Mouse (Mus musculus): Measurements from ENCODE around the gene Olfr1158. TPM values are rescaled to one million over a fixed set of nuclear protein-coding genes. Genes with fewer than 3 reads are reported as not detected.

Olfr1158 gene
- not detected in 2 replicates for polyA plus RNA-seq (2012; rRNA removed; ENCODE audit: low replicate concordance)

DNA sequence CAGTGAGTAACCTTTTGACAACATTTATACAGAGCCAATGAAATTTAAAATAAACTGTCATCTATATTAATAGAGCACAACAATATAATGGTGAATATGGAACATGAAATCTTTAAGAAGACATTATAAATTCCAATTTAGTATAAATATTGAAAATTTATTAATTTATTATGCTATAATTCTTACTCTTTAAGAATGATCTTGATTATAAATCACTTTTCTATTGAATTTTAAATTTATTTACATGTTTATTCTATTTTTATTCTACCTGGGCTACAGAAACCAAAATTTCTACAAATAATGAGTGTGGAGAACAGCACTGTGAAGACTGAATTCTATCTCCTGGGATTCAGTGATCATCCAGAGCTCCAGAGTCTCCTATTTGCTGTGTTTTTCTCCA is at the start of gene Olfr1158:
Gene Olfr1158, plus strand, starts transcription at position 301 of the 400 bp plus-strand sequence.

DNA sequence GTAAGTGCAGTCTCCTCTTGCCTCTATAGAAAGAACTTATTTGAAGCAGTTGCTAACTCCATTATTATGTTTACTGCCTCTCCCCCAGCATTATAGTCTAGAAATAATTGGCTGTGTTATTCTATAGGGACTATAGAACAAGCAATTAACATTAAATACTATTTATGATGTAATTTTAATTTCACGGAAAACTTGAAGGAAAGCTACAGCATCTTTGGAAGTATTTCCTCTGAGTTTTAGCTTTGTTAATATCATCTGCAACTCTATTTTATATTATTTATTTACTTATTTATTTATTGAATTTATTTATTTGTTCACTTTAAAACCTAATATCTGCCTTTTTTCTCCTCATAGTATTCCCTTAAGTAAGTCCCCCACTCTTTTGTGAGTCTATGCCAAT is 44.9 kb upstream of the Olfr1158 start, which contains the start of gene Olfr1155:
Gene Olfr1155, minus strand, starts transcription at position 101 of the 400 bp plus-strand sequence.

DNA sequence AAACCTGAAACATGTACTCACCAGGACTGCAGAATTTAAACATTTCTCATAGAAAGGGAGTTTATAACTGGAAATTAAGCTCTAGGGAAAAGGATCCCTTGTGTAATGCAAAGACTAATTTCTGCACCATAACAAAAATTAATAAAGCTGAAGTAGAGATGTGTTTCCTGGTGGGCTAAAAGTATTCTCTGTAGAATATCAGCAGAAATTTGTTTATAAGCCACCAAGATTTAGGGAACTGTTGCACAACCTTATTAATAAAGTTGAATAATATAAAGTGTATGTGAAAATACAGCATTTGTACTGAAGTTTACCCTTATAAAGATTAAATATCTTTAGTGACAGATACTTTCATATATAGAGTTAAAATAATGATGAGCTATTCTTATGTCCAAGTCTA is 36.9 kb upstream of the Olfr1158 start, which contains the start of gene Olfr1156:
Gene Olfr1156, minus strand, starts transcription at position 101 of the 400 bp plus-strand sequence.

DNA sequence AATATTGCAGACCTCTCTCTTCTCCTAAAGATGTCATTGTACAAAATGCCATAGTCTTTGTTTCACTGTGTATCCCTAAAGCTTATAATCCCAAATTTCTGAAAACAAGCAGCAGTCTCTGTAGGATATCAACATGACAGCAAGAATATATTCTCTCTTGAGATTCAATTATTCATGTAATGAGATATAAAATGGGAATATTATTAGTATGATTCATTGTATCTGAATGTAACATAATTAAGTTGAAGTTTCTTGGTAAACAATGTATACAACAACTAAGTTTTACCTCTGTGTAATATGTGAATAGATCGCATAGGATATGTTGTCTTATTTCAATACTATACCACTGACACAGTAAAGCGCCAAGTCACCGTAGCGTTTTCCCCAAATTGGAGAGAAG is 21.7 kb upstream of the Olfr1158 start, which contains the start of gene Olfr1157:
Gene Olfr1157, minus strand, starts transcription at position 101 of the 400 bp plus-strand sequence.

DNA sequence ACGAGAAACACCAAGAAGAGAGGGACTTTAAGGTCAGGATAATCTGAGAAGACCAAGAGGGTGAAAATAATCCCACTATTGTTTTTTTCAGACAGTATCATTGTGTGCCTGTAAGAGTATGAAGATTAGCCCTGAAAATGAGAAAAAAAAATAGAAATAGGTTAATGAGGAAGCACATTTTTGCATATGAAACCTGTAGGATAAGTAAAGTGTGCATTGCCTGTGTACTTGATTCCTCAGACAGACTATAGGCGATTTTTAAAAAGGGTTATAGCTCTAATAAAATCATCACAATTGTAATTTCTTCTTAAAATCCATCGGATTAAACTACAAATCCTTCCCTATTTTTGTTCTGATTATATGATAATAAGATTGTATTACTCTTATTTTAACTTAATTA is 15.3 kb upstream of the Olfr1158 start, which contains the start of gene Olfr74:
Gene Olfr74, minus strand, starts transcription at position 101 of the 400 bp plus-strand sequence.

DNA sequence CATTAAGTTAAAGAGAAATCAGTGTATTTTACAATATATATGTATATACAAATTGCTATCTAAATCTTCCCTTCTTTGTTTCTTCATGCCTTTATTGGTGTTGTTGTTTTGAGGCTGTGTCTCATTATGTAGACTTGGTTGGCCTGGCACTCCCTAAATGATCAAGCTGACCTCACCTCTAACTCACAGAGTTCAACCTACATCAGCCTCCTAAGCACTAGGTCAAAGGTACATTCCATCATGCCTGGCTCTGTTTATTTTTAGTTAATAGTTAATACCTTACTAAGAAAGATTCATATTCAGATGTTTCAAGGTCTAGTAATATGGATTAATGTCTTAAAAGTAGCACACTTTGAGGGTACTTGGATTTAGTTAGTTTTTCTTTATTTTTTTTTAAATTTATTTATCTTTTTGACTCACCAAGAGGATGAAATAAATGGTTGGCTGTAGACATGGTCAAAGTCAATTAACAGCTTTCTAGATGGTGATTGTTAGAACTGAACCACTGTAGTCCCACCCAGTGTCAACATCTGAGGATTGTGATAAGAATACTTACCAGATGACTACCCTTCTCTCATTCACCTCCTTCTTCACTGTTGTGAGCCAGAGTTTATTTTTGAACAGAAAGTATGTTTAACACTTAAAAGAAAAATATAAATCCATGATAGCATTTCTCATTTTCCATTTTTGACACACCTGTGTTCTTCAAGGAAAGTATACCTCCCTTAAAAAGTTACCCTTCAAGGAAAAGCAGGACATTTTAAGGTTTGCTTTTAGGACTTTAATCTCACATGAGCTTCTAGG is 17.8 kb downstream of the Olfr1158 start, which contains the start of gene Olfr1160:
Gene Olfr1160, minus strand, starts transcription at position 754 of the 804 bp plus-strand sequence.

GRCm38 (mm10) chr2:88022474-88022873 is 32.6 kb downstream of the Olfr1158 start, which contains the start of gene Olfr1161:
Gene Olfr1161, plus strand, starts transcription at chr2:88022774.

DNA sequence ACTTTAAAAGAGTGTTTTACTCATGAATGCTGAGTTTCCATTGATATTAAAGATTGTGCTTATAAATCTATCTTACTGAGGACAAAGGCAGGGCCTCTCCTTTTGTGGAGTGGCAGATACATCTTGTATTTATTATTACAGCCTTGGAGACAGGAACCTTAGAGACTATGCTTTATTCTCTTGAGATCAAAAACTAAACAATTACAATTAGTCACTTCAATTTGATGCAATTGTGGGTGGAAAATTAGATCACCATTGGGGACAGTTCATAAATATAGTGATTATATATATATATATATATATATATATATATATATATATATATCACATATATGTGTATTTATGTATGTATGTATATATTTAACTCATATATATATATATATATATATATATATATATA is 47.7 kb downstream of the Olfr1158 start, which contains the start of gene Olfr73:
Gene Olfr73, minus strand, starts transcription at position 101 of the 400 bp plus-strand sequence.

Other genes starting within 250 kb of the Olfr1158 start
- not detected in 2 replicates for gene Olfr1140, start 246.4 kb upstream of the Olfr1158 start, polyA plus RNA-seq (2012; rRNA removed; ENCODE audit: low replicate concordance)
- gene Olfr1141, start 236.1 kb upstream of the Olfr1158 start, polyA plus RNA-seq (2012; rRNA removed; ENCODE audit: low replicate concordance): not detected in 2 replicates
- gene Olfr152, start 210.6 kb upstream of the Olfr1158 start, polyA plus RNA-seq (2012; rRNA removed; ENCODE audit: low replicate concordance): not detected in 2 replicates
- not detected in 2 replicates for gene Olfr1143, start 189.5 kb upstream of the Olfr1158 start, polyA plus RNA-seq (2012; rRNA removed; ENCODE audit: low replicate concordance)
- not detected in 2 replicates for gene Olfr1145, start 180.3 kb upstream of the Olfr1158 start, polyA plus RNA-seq (2012; rRNA removed; ENCODE audit: low replicate concordance)
- not detected in 2 replicates for gene Olfr1148, start 159.6 kb upstream of the Olfr1158 start, polyA plus RNA-seq (2012; rRNA removed; ENCODE audit: low replicate concordance)
- gene Olfr1150-ps1, start 146.1 kb upstream of the Olfr1158 start, polyA plus RNA-seq (2012; rRNA removed; ENCODE audit: low replicate concordance): not detected in 2 replicates
- gene Olfr1151, start 134.3 kb upstream of the Olfr1158 start, polyA plus RNA-seq (2012; rRNA removed; ENCODE audit: low replicate concordance): not detected in 2 replicates
- not detected in 2 replicates for gene Olfr1152, start 123.6 kb upstream of the Olfr1158 start, polyA plus RNA-seq (2012; rRNA removed; ENCODE audit: low replicate concordance)
- gene Olfr1153, start 95.2 kb upstream of the Olfr1158 start, polyA plus RNA-seq (2012; rRNA removed; ENCODE audit: low replicate concordance): not detected in 2 replicates
- gene Olfr1154, start 84.9 kb upstream of the Olfr1158 start, polyA plus RNA-seq (2012; rRNA removed; ENCODE audit: low replicate concordance): not detected in 2 replicates
- gene Olfr1155, start 45.0 kb upstream of the Olfr1158 start, polyA plus RNA-seq (2012; rRNA removed; ENCODE audit: low replicate concordance): not detected in 2 replicates
- gene Olfr1156, start 37.0 kb upstream of the Olfr1158 start, polyA plus RNA-seq (2012; rRNA removed; ENCODE audit: low replicate concordance): not detected in 2 replicates
- gene Olfr1157, start 21.8 kb upstream of the Olfr1158 start, polyA plus RNA-seq (2012; rRNA removed; ENCODE audit: low replicate concordance): not detected in 2 replicates
- gene Olfr74, start 15.4 kb upstream of the Olfr1158 start, polyA plus RNA-seq (2012; rRNA removed; ENCODE audit: low replicate concordance): not detected in 2 replicates
- not detected in 2 replicates for gene Olfr1160, start 18.2 kb downstream of the Olfr1158 start, polyA plus RNA-seq (2012; rRNA removed; ENCODE audit: low replicate concordance)
- gene Olfr1161, start 32.7 kb downstream of the Olfr1158 start, polyA plus RNA-seq (2012; rRNA removed; ENCODE audit: low replicate concordance): not detected in 2 replicates
- gene Olfr73, start 47.6 kb downstream of the Olfr1158 start, polyA plus RNA-seq (2012; rRNA removed; ENCODE audit: low replicate concordance): not detected in 2 replicates
- gene Olfr1162, start 61.0 kb downstream of the Olfr1158 start, polyA plus RNA-seq (2012; rRNA removed; ENCODE audit: low replicate concordance): not detected in 2 replicates
- gene Olfr1163, start 81.7 kb downstream of the Olfr1158 start, polyA plus RNA-seq (2012; rRNA removed; ENCODE audit: low replicate concordance): not detected in 2 replicates
- not detected in 2 replicates for gene Olfr1164, start 103.9 kb downstream of the Olfr1158 start, polyA plus RNA-seq (2012; rRNA removed; ENCODE audit: low replicate concordance)
- gene Olfr1166, start 138.2 kb downstream of the Olfr1158 start, polyA plus RNA-seq (2012; rRNA removed; ENCODE audit: low replicate concordance): not detected in 2 replicates
- not detected in 2 replicates for gene Olfr1167, start 165.1 kb downstream of the Olfr1158 start, polyA plus RNA-seq (2012; rRNA removed; ENCODE audit: low replicate concordance)
- gene Olfr1168, start 191.8 kb downstream of the Olfr1158 start, polyA plus RNA-seq (2012; rRNA removed; ENCODE audit: low replicate concordance): not detected in 2 replicates
- not detected in 2 replicates for gene Olfr1170, start 238.2 kb downstream of the Olfr1158 start, polyA plus RNA-seq (2012; rRNA removed; ENCODE audit: low replicate concordance)

Measured in duodenum, adult 2 months (tissue).